Mouse (Mus musculus): ENCODE measurements around the gene Timp4. TPM values are rescaled to one million over a fixed set of nuclear protein-coding genes. Genes with fewer than 3 reads are reported as not detected.

Timp4 gene
- total RNA-seq, 2 experiments from 2014 or later: 0.02 TPM; not detected in 1

DNA sequence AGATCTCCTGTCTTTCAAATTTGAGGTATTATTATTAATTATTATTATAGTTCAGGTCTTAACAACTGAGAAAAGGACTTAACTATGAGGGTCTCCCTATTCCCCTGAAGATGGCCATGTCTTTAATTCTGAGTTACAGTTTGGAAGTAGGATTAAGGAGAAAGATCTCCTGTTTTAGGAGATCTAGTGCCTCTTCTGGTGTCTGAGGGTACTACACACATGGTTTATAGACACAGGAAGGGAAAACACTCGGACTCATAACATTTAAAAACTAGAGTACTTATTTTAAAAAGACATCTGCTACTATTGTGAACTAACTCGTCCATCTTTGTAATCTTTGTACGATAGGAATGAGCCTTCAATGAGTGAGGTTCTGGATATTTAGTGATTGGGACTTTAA lies 49.0 kb downstream of the Timp4 start:
- no peak for ATAC-seq (ENCODE audit: poor library complexity, severe bottlenecking)

DNA sequence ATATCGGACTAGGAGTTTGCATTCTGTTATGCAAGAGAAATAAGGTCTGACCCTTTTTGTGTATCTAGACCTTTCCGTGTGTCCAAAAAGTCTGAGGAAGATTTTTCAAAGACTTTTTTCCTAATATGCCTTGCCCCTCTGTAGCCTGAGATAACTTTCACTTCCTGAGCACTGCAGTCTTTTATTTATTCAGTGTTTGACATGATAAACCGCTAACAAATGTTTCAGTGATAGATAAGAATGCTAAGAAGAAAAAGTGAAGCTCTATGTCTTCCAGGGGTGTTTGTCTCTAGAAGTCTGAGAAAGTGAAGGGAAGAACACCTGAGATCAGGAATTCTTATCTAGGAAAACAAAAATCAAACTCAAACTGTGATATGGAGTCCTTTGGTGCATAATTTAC lies 51.3 kb downstream of the Timp4 start:
- no peak for ATAC-seq (ENCODE audit: poor library complexity, severe bottlenecking)

Other genes starting within 250 kb of the Timp4 start
- gene Tamm41, start 214.3 kb downstream of the Timp4 start, total RNA-seq (2015): 22.9 and 24.9 TPM in 2 replicates
- 29.5 and 31.2 TPM in 2 replicates for gene Tamm41, start 214.3 kb downstream of the Timp4 start, total RNA-seq (2017)
- not detected in 2 replicates for gene Syn2, start 117.3 kb downstream of the Timp4 start, total RNA-seq (2015)
- gene Syn2, start 117.3 kb downstream of the Timp4 start, total RNA-seq (2017): not detected in 2 replicates
- gene Gm17482, start 24.9 kb downstream of the Timp4 start, total RNA-seq (2015): not detected in 2 replicates
- gene Gm17482, start 24.9 kb downstream of the Timp4 start, total RNA-seq (2017): not detected in 2 replicates
- gene Pparg, start 108.7 kb upstream of the Timp4 start, total RNA-seq (2015): 2.8 and 6.5 TPM in 2 replicates
- 2.0 and 2.7 TPM in 2 replicates for gene Pparg, start 108.7 kb upstream of the Timp4 start, total RNA-seq (2017)